ENCODE assay signal across 8 mouse cellular contexts in the genomic region with DNA sequence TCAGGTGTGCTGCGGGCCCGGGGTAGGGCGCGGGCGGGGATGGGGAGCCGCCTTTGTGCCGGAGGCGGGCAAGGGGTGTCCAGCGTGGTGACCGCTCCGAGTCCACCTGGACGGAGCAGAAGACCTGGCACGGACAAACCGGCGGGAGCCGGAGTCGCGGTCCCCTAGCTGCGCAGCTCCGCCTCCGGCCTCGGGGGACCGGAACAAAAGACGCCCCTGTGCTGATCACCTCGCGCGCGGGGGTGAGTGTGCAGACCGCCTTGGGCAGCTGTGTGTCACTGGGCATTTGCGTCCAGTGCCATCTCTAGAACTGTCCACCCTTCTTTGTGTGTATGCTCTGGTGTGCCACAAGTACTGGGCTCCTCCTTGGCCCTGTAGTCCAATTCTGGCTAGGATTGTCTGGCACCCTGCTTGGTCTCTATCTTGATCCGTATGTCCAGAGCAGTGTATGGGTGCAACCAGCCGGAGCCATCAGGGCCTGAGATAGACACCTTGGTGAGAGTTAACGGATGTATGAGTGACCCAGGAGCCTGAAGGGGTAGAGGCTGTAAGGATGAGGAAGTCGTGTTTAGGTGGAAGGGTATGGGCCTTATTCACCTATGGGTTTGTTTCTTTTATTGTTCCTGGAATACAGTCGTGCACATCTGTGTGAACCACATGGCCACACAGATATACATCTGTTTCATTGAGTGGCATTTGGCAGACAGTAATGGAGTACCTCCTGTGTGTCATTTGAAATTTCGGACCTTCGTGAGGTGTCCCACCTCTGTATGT. TPM values are rescaled to one million over a fixed set of nuclear protein-coding genes. Genes with fewer than 3 reads are reported as not detected.
DNase-seq lines count a peak whose midpoint lies in the region; ATAC-seq and TF ChIP-seq lines count a peak whose summit lies in the region.

No protein-coding gene starts in this region.

- peak overlapping the region; percentile 96 for H3K27ac ChIP-seq in heart, embryonic 10.5 days
- H3K27ac ChIP-seq in embryonic fibroblast, embryonic 13.5 days (ENCODE audit: insufficient read depth, low read length): peak overlapping the region; percentile 11; the same call in 1 of the 2 replicates
- H3K27ac ChIP-seq in hindbrain, embryonic 14.5 days: peak overlapping the region; percentile 99
- H3K27ac ChIP-seq in liver, embryonic 16.5 days (ENCODE audit: low read length): peak overlapping the region; percentile 95
- peak overlapping the region; percentile 100 for H3K27ac ChIP-seq in neural tube, embryonic 13.5 days (replicated peaks)

- DNase-seq in heart, embryonic 10.5 days (ENCODE audit: low spot score): peak; percentile 88
- no peak for DNase-seq in heart, adult 9 months (ENCODE audit: low spot score in 2 of 2)
- peak; percentile 59 for DNase-seq in MN1 (ENCODE audit: low spot score)
- DNase-seq in hindbrain, embryonic 14.5 days (ENCODE audit: low spot score): no peak
- DNase-seq in urinary bladder, postnatal 25 days (ENCODE audit: low spot score): no peak

- H3K4me1 ChIP-seq in heart, embryonic 10.5 days: peaks cover 43% of the 10 kb centered on the region
- peaks cover 7% of the 10 kb centered on the region; the same call in 1 of the 2 replicates for H3K4me1 ChIP-seq in embryonic fibroblast, embryonic 13.5 days (ENCODE audit: control insufficient read depth, insufficient read depth, low read length)
- H3K4me1 ChIP-seq in hindbrain, embryonic 14.5 days (replicated peaks; ENCODE audit: control insufficient read depth, insufficient read depth, low read length): peaks cover 41% of the 10 kb centered on the region
- H3K4me1 ChIP-seq in liver, embryonic 16.5 days (ENCODE audit: control insufficient read depth, low read depth, low read length): peaks cover 41% of the 10 kb centered on the region
- H3K4me1 ChIP-seq in neural tube, embryonic 13.5 days (replicated peaks): peaks cover 52% of the 10 kb centered on the region

- WGBS in heart, embryonic 10.5 days: 6% methylated on average over 37 of the region's 37 CpGs
- 6% methylated on average over 30 of the region's 37 CpGs for WGBS in hindbrain, embryonic 14.5 days
- 4% methylated on average over 37 of the region's 37 CpGs for WGBS in liver, embryonic 16.5 days (ENCODE audit: insufficient replicate concordance)
- WGBS in neural tube, embryonic 13.5 days: 5% methylated on average over 37 of the region's 37 CpGs

- ATAC-seq in hindbrain, embryonic 14.5 days (ENCODE audit: low FRiP score): peak; percentile 23
- peak; percentile 8 for ATAC-seq in liver, embryonic 16.5 days (ENCODE audit: low read depth)
- peak; percentile 58 for ATAC-seq in neural tube, embryonic 13.5 days (ENCODE audit: low read depth)

- H3K9ac ChIP-seq in hindbrain, embryonic 14.5 days: peak overlapping the region; percentile 92
- H3K9ac ChIP-seq in liver, embryonic 16.5 days (ENCODE audit: low read depth, low read length): peak overlapping the region; percentile 89
- peak overlapping the region; percentile 94 for H3K9ac ChIP-seq in neural tube, embryonic 13.5 days

- H3K4me2 ChIP-seq in hindbrain, embryonic 14.5 days (replicated peaks): peak overlapping the region; percentile 75
- peak overlapping the region; percentile 100 for H3K4me2 ChIP-seq in liver, embryonic 16.5 days (ENCODE audit: low read depth, low read length)
- peak overlapping the region; percentile 99 for H3K4me2 ChIP-seq in neural tube, embryonic 13.5 days

- H3K36me3 ChIP-seq in heart, embryonic 10.5 days: peaks cover 33% of the 10 kb centered on the region
- H3K36me3 ChIP-seq in hindbrain, embryonic 14.5 days (replicated peaks; ENCODE audit: control insufficient read depth, insufficient read depth): peaks cover 42% of the 10 kb centered on the region
- peaks cover 17% of the 10 kb centered on the region for H3K36me3 ChIP-seq in liver, embryonic 16.5 days (ENCODE audit: control insufficient read depth, insufficient read depth)
- peaks cover 38% of the 10 kb centered on the region for H3K36me3 ChIP-seq in neural tube, embryonic 13.5 days

- peak overlapping the region; percentile 87 for H3K4me3 ChIP-seq in heart, embryonic 10.5 days
- H3K4me3 ChIP-seq in embryonic fibroblast, embryonic 13.5 days (ENCODE audit: insufficient read depth, low read length): peak overlapping the region; percentile 70
- H3K4me3 ChIP-seq in hindbrain, embryonic 14.5 days (replicated peaks; ENCODE audit: low read length): peak overlapping the region; percentile 97
- peak overlapping the region; percentile 81 for H3K4me3 ChIP-seq in liver, embryonic 16.5 days (ENCODE audit: low read depth, low read length)
- peak overlapping the region; percentile 88 for H3K4me3 ChIP-seq in neural tube, embryonic 13.5 days

- TF ChIP-seq POLR2A in embryonic fibroblast, embryonic 13.5 days (IDR thresholded peaks at IDR 0.05; ENCODE audit: low read depth, low read length): no peak

- H3K9me3 ChIP-seq in heart, embryonic 10.5 days: no peaks in the 10 kb centered on the region
- no peaks in the 10 kb centered on the region for H3K9me3 ChIP-seq in hindbrain, embryonic 14.5 days (ENCODE audit: control insufficient read depth, low read length)
- H3K9me3 ChIP-seq in liver, embryonic 16.5 days (replicated peaks; ENCODE audit: control insufficient read depth, low read length): no peaks in the 10 kb centered on the region
- H3K9me3 ChIP-seq in neural tube, embryonic 13.5 days: no peaks in the 10 kb centered on the region

- TF ChIP-seq CTCF in embryonic fibroblast, embryonic 13.5 days (IDR thresholded peaks at IDR 0.05; ENCODE audit: borderline replicate concordance, insufficient read depth, low read length): no peak

- H3K27me3 ChIP-seq in heart, embryonic 10.5 days (ENCODE audit: insufficient read depth, poor library complexity, severe bottlenecking): 0 out of 2 replicates have a peak, but pooled peaks cover 5% of the 10 kb centered on the region
- no peaks in the 10 kb centered on the region for H3K27me3 ChIP-seq in hindbrain, embryonic 14.5 days (ENCODE audit: control insufficient read depth, insufficient read depth, low read length)
- H3K27me3 ChIP-seq in liver, embryonic 16.5 days (ENCODE audit: control insufficient read depth, insufficient read depth, low read depth, low read length): no peaks in the 10 kb centered on the region
- H3K27me3 ChIP-seq in neural tube, embryonic 13.5 days: no peaks in the 10 kb centered on the region

RNA-seq across cellular contexts. Expression of gene Acap3, which starts 1.0 kb away (rescaled TPM):
- polyA plus RNA-seq in heart, embryonic 10.5 days (2016; fragmentation: Nextera tagmentation; extraction: Ambion mirVana): 12.3 and 13.3 TPM in 2 replicates
- polyA plus RNA-seq in embryonic fibroblast, embryonic 13.5 days (2011; ENCODE audit: insufficient read length, low read depth, missing spikeins): 18.1 and 25.7 TPM in 2 replicates
- polyA plus RNA-seq in hindbrain, embryonic 14.5 days (2014; fragmentation: Nextera tagmentation; extraction: Ambion mirVana): 71.8 and 73.5 TPM in 2 replicates
- 5.5 and 5.6 TPM in 2 replicates for polyA plus RNA-seq in liver, embryonic 16.5 days (2015; fragmentation: Nextera tagmentation; extraction: Ambion mirVana)
- polyA plus RNA-seq in neural tube, embryonic 13.5 days (2015; fragmentation: Nextera tagmentation; extraction: Ambion mirVana): 68.4 and 72.3 TPM in 2 replicates

RNA-seq across cellular contexts. Expression of gene Pusl1, which starts 1.0 kb away (rescaled TPM):
- polyA plus RNA-seq in heart, embryonic 10.5 days (2016; fragmentation: Nextera tagmentation; extraction: Ambion mirVana): 43.8 and 43.9 TPM in 2 replicates
- polyA plus RNA-seq in embryonic fibroblast, embryonic 13.5 days (2011; ENCODE audit: insufficient read length, low read depth, missing spikeins): 23.2 and 27.1 TPM in 2 replicates
- polyA plus RNA-seq in hindbrain, embryonic 14.5 days (2014; fragmentation: Nextera tagmentation; extraction: Ambion mirVana): 51.8 and 53.8 TPM in 2 replicates
- 12.9 and 13.4 TPM in 2 replicates for polyA plus RNA-seq in liver, embryonic 16.5 days (2015; fragmentation: Nextera tagmentation; extraction: Ambion mirVana)
- polyA plus RNA-seq in neural tube, embryonic 13.5 days (2015; fragmentation: Nextera tagmentation; extraction: Ambion mirVana): 51.5 and 55.4 TPM in 2 replicates

RNA-seq across cellular contexts. Expression of gene Ints11, which starts 23.3 kb away (rescaled TPM):
- 52.1 and 73.9 TPM in 2 replicates for polyA plus RNA-seq in heart, embryonic 10.5 days (2016; fragmentation: Nextera tagmentation; extraction: Ambion mirVana)
- 33.2 and 40.0 TPM in 2 replicates for polyA plus RNA-seq in embryonic fibroblast, embryonic 13.5 days (2011; ENCODE audit: insufficient read length, low read depth, missing spikeins)
- polyA plus RNA-seq in hindbrain, embryonic 14.5 days (2014; fragmentation: Nextera tagmentation; extraction: Ambion mirVana): 69.6 and 71.4 TPM in 2 replicates
- polyA plus RNA-seq in liver, embryonic 16.5 days (2015; fragmentation: Nextera tagmentation; extraction: Ambion mirVana): 31.8 and 33.1 TPM in 2 replicates
- polyA plus RNA-seq in neural tube, embryonic 13.5 days (2015; fragmentation: Nextera tagmentation; extraction: Ambion mirVana): 63.7 and 69.8 TPM in 2 replicates

RNA-seq across cellular contexts. Expression of gene Cptp, which starts 23.4 kb away (rescaled TPM):
- polyA plus RNA-seq in heart, embryonic 10.5 days (2016; fragmentation: Nextera tagmentation; extraction: Ambion mirVana): 14.0 and 16.2 TPM in 2 replicates
- 17.4 and 21.5 TPM in 2 replicates for polyA plus RNA-seq in embryonic fibroblast, embryonic 13.5 days (2011; ENCODE audit: insufficient read length, low read depth, missing spikeins)
- 33.5 TPM in 2 replicates for polyA plus RNA-seq in hindbrain, embryonic 14.5 days (2014; fragmentation: Nextera tagmentation; extraction: Ambion mirVana)
- polyA plus RNA-seq in liver, embryonic 16.5 days (2015; fragmentation: Nextera tagmentation; extraction: Ambion mirVana): 7.1 and 8.4 TPM in 2 replicates
- 21.1 and 25.2 TPM in 2 replicates for polyA plus RNA-seq in neural tube, embryonic 13.5 days (2015; fragmentation: Nextera tagmentation; extraction: Ambion mirVana)

RNA-seq across cellular contexts. Expression of gene Tas1r3, which starts 29.5 kb away (rescaled TPM):
- polyA plus RNA-seq in heart, embryonic 10.5 days (2016; fragmentation: Nextera tagmentation; extraction: Ambion mirVana): 0.13 and 0.14 TPM in 2 replicates
- 0.14 TPM in 1 of 2 replicates, not detected in the other for polyA plus RNA-seq in embryonic fibroblast, embryonic 13.5 days (2011; ENCODE audit: insufficient read length, low read depth, missing spikeins)
- polyA plus RNA-seq in hindbrain, embryonic 14.5 days (2014; fragmentation: Nextera tagmentation; extraction: Ambion mirVana): 0.40 and 0.41 TPM in 2 replicates
- 0.11 and 0.14 TPM in 2 replicates for polyA plus RNA-seq in liver, embryonic 16.5 days (2015; fragmentation: Nextera tagmentation; extraction: Ambion mirVana)
- 0.45 and 0.72 TPM in 2 replicates for polyA plus RNA-seq in neural tube, embryonic 13.5 days (2015; fragmentation: Nextera tagmentation; extraction: Ambion mirVana)

Comparison
In these comparisons a context has a peak if more than half of its experiments do, and no peak if none do; other contexts are left out.
1. DNase-seq: peak in heart, embryonic 10.5 days (single experiment) and MN1 (single experiment); none in heart, adult 9 months (0 of 2), hindbrain, embryonic 14.5 days (single experiment) and urinary bladder, postnatal 25 days (single experiment).
2. H3K27ac ChIP-seq: peak in every context shown above with its lines; median percentile 100 in neural tube, embryonic 13.5 days; 99 in hindbrain, embryonic 14.5 days; 96 in heart, embryonic 10.5 days; 95 in liver, embryonic 16.5 days; 11 in embryonic fibroblast, embryonic 13.5 days.
3. ATAC-seq: peak in every context shown above with its lines; median percentile 58 in neural tube, embryonic 13.5 days; 23 in hindbrain, embryonic 14.5 days; 8 in liver, embryonic 16.5 days.
4. Peak in every context shown above with its lines, with median percentiles within 50 percentile points of each other: H3K4me3 ChIP-seq, H3K4me2 ChIP-seq and H3K9ac ChIP-seq.